7 mouse cellular contexts compared by ENCODE assay signal in the genomic region with DNA sequence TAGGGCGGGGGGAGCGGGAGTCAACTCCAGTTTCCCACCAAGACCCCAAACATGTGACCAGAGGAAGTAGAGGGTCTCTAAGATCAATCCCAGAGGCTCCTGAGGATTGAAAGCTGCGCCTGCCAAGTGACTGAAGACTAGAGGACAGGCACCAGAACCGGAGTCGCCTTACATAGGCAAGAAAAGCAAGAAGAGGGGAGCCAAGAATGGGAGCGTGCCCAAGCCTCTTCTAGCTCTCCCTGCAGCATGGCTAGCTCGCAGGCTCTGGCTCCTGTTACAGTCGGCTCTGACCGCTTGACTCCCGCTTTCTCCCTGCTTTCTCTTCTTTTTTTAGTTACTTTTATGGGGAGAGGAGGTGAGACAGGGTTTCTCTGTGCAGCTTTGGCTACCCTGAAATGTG. TPM values are rescaled to one million over a fixed set of nuclear protein-coding genes. Genes with fewer than 3 reads are reported as not detected.
DNase-seq lines count a peak whose midpoint lies in the region; ATAC-seq and TF ChIP-seq lines count a peak whose summit lies in the region.

No protein-coding gene starts in this region.

- H3K4me1 ChIP-seq in spleen, adult 2 months (ENCODE audit: control insufficient read depth, insufficient read depth, insufficient read length): peaks cover 36% of the 10 kb centered on the region
- H3K4me1 ChIP-seq in intestine, postnatal 0 days (replicated peaks; ENCODE audit: control insufficient read depth, insufficient read depth, low read length): peaks cover 22% of the 10 kb centered on the region
- peaks cover 27% of the 10 kb centered on the region for H3K4me1 ChIP-seq in midbrain, embryonic 16.5 days (ENCODE audit: control insufficient read depth, insufficient read depth, low read length)

- DNase-seq in spleen, adult 2 months (ENCODE audit: low read depth in 1 of 2, low spot score in 2 of 2): no peak
- DNase-seq in spleen, adult 12 weeks (ENCODE audit: low spot score): no peak
- DNase-seq in gastrocnemius, postnatal 10 days: peak; percentile 68
- DNase-seq in layer of hippocampus, postnatal 14 days (ENCODE audit: low spot score in 2 of 2): no peak

- H3K4me2 ChIP-seq in intestine, postnatal 0 days (replicated peaks; ENCODE audit: low read depth): 0 out of 2 replicates have a peak overlapping the region, but pooled peaks have one; percentile 49
- H3K4me2 ChIP-seq in midbrain, embryonic 16.5 days (ENCODE audit: low read length): no peak overlapping the region

- ATAC-seq in intestine, postnatal 0 days: no peak
- ATAC-seq in midbrain, embryonic 16.5 days: no peak
- ATAC-seq in activated CD4-positive, CD25-positive, alpha-beta regulatory T cell, adult 4 months: no peak

- no peak for TF ChIP-seq CTCF in spleen, adult 2 months (IDR thresholded peaks at IDR 0.05; ENCODE audit: extremely low read depth, insufficient read depth, insufficient read length, insufficient replicate concordance)
- TF ChIP-seq CTCF in intestine, postnatal 0 days (IDR thresholded peaks at IDR 0.05; ENCODE audit: low read depth): no peak

- H3K4me3 ChIP-seq in spleen, adult 2 months (ENCODE audit: extremely low read depth, insufficient read depth, insufficient read length): no peak overlapping the region
- no peak overlapping the region for H3K4me3 ChIP-seq in intestine, postnatal 0 days (ENCODE audit: low read depth, low read length)
- no peak overlapping the region for H3K4me3 ChIP-seq in midbrain, embryonic 16.5 days (ENCODE audit: low read depth, low read length)

- H3K9ac ChIP-seq in intestine, postnatal 0 days (ENCODE audit: low read depth, low read length): no peak overlapping the region
- no peak overlapping the region for H3K9ac ChIP-seq in midbrain, embryonic 16.5 days (ENCODE audit: low read depth, low read length)

- peak overlapping the region; percentile 13; the same call in 1 of the 2 replicates for H3K27ac ChIP-seq in spleen, adult 2 months (ENCODE audit: insufficient read depth, low read length)
- H3K27ac ChIP-seq in intestine, postnatal 0 days (ENCODE audit: low read depth, low read length): peak overlapping the region; percentile 88; the same call in 1 of the 2 replicates
- H3K27ac ChIP-seq in midbrain, embryonic 16.5 days (ENCODE audit: low read length): peak overlapping the region; percentile 65; the same call in 1 of the 2 replicates

- H3K9me3 ChIP-seq in intestine, postnatal 0 days (ENCODE audit: control insufficient read depth): no peaks in the 10 kb centered on the region
- no peaks in the 10 kb centered on the region for H3K9me3 ChIP-seq in midbrain, embryonic 16.5 days (replicated peaks; ENCODE audit: control insufficient read depth, low read length, poor library complexity, severe bottlenecking)

- whole genome bisulfite sequencing in spleen, adult 2 months: 77% methylated on average over 10 of the region's 10 CpGs
- WGBS in intestine, postnatal 0 days: 60% methylated on average over 10 of the region's 10 CpGs
- WGBS in midbrain, embryonic 16.5 days: 64% methylated on average over 10 of the region's 10 CpGs

- no peaks in the 10 kb centered on the region for H3K36me3 ChIP-seq in spleen, adult 2 months (ENCODE audit: control insufficient read depth, insufficient read depth, low read length)
- no peaks in the 10 kb centered on the region for H3K36me3 ChIP-seq in intestine, postnatal 0 days (ENCODE audit: control insufficient read depth, insufficient read depth)
- H3K36me3 ChIP-seq in midbrain, embryonic 16.5 days (ENCODE audit: control insufficient read depth, insufficient read depth, low read length): no peaks in the 10 kb centered on the region

- H3K27me3 ChIP-seq in spleen, adult 2 months (ENCODE audit: control insufficient read depth, insufficient read depth, low read length): no peaks in the 10 kb centered on the region
- no peaks in the 10 kb centered on the region for H3K27me3 ChIP-seq in intestine, postnatal 0 days (replicated peaks; ENCODE audit: control insufficient read depth, insufficient read depth, low read length)
- no peaks in the 10 kb centered on the region for H3K27me3 ChIP-seq in midbrain, embryonic 16.5 days (ENCODE audit: control insufficient read depth, insufficient read depth, low read depth, low read length)

- no peak for TF ChIP-seq POLR2A in spleen, adult 2 months (IDR thresholded peaks at IDR 0.05; ENCODE audit: low read depth, low read length)

RNA-seq across cellular contexts. Expression of gene Nr1d1, which starts 10.1 kb away (rescaled TPM):
- 27.7 and 29.0 TPM in 2 replicates for polyA plus RNA-seq in spleen, adult 2 months (2012; rRNA removed)
- 10 to 100 TPM; 42.4 to 58.7 TPM for total RNA-seq in gastrocnemius, postnatal 10 days (2021)
- 4.1 and 5.1 TPM in 2 replicates for polyA plus RNA-seq in intestine, postnatal 0 days (2015; fragmentation: Nextera tagmentation; extraction: Ambion mirVana)
- polyA plus RNA-seq in midbrain, embryonic 16.5 days (2015; fragmentation: Nextera tagmentation; extraction: Ambion mirVana): 3.5 and 5.2 TPM in 2 replicates
- total RNA-seq in layer of hippocampus, postnatal 14 days (2021): 10 to 100 TPM; 53.3 to 65.3 TPM
- polyA plus RNA-seq in activated CD4-positive, CD25-positive, alpha-beta regulatory T cell, adult 4 months (2017; shearing (Covaris generic)): 1 to 10 TPM; 2.9 to 5.4 TPM

RNA-seq across cellular contexts. Expression of gene Msl1, which starts 10.1 kb away (rescaled TPM):
- 23.3 and 41.2 TPM in 2 replicates for polyA plus RNA-seq in spleen, adult 2 months (2012; rRNA removed)
- total RNA-seq in gastrocnemius, postnatal 10 days (2021): 10 to 100 TPM; 62.6 to 74.1 TPM
- polyA plus RNA-seq in intestine, postnatal 0 days (2015; fragmentation: Nextera tagmentation; extraction: Ambion mirVana): 12.6 and 15.1 TPM in 2 replicates
- polyA plus RNA-seq in midbrain, embryonic 16.5 days (2015; fragmentation: Nextera tagmentation; extraction: Ambion mirVana): 29.2 and 33.2 TPM in 2 replicates
- 100 to 1,000 TPM; 149 to 161 TPM for total RNA-seq in layer of hippocampus, postnatal 14 days (2021)
- polyA plus RNA-seq in activated CD4-positive, CD25-positive, alpha-beta regulatory T cell, adult 4 months (2017; shearing (Covaris generic)): 10 to 100 TPM; 19.9 to 22.0 TPM

RNA-seq across cellular contexts. Expression of gene Casc3, which starts 19.5 kb away (rescaled TPM):
- 30.2 and 32.6 TPM in 2 replicates for polyA plus RNA-seq in spleen, adult 2 months (2012; rRNA removed)
- total RNA-seq in gastrocnemius, postnatal 10 days (2021): 10 to 100 TPM; 19.1 to 26.2 TPM
- polyA plus RNA-seq in intestine, postnatal 0 days (2015; fragmentation: Nextera tagmentation; extraction: Ambion mirVana): 10.8 and 12.4 TPM in 2 replicates
- polyA plus RNA-seq in midbrain, embryonic 16.5 days (2015; fragmentation: Nextera tagmentation; extraction: Ambion mirVana): 47.0 and 51.7 TPM in 2 replicates
- total RNA-seq in layer of hippocampus, postnatal 14 days (2021): 10 to 100 TPM; 56.7 to 59.7 TPM
- 10 to 100 TPM; 10.6 to 11.2 TPM for polyA plus RNA-seq in activated CD4-positive, CD25-positive, alpha-beta regulatory T cell, adult 4 months (2017; shearing (Covaris generic))

RNA-seq across cellular contexts. Expression of gene Thra, which starts 44.8 kb away (rescaled TPM):
- polyA plus RNA-seq in spleen, adult 2 months (2012; rRNA removed): 19.8 and 20.7 TPM in 2 replicates
- total RNA-seq in gastrocnemius, postnatal 10 days (2021): 100 to 1,000 TPM; 149 to 169 TPM
- 32.4 and 39.1 TPM in 2 replicates for polyA plus RNA-seq in intestine, postnatal 0 days (2015; fragmentation: Nextera tagmentation; extraction: Ambion mirVana)
- 139 and 149 TPM in 2 replicates for polyA plus RNA-seq in midbrain, embryonic 16.5 days (2015; fragmentation: Nextera tagmentation; extraction: Ambion mirVana)
- total RNA-seq in layer of hippocampus, postnatal 14 days (2021): 1,000 to 10,000 TPM; 1,264 to 1,291 TPM
- polyA plus RNA-seq in activated CD4-positive, CD25-positive, alpha-beta regulatory T cell, adult 4 months (2017; shearing (Covaris generic)): 1 to 10 TPM; 1.4 to 3.5 TPM

RNA-seq across cellular contexts. Expression of gene Rapgefl1, which starts 51.4 kb away (rescaled TPM):
- polyA plus RNA-seq in spleen, adult 2 months (2012; rRNA removed): 1.9 and 3.3 TPM in 2 replicates
- total RNA-seq in gastrocnemius, postnatal 10 days (2021): 1 to 10 TPM; 1.9 to 2.6 TPM
- 0.69 and 0.80 TPM in 2 replicates for polyA plus RNA-seq in intestine, postnatal 0 days (2015; fragmentation: Nextera tagmentation; extraction: Ambion mirVana)
- 9.6 and 10.6 TPM in 2 replicates for polyA plus RNA-seq in midbrain, embryonic 16.5 days (2015; fragmentation: Nextera tagmentation; extraction: Ambion mirVana)
- 100 to 1,000 TPM; 159 to 165 TPM for total RNA-seq in layer of hippocampus, postnatal 14 days (2021)
- under 1 TPM in 1 of 2 experiments, not detected in 1; 0.15 TPM for polyA plus RNA-seq in activated CD4-positive, CD25-positive, alpha-beta regulatory T cell, adult 4 months (2017; shearing (Covaris generic))

Comparison
In these comparisons a context has a peak if more than half of its experiments do, and no peak if none do; other contexts are left out.
1. H3K27ac ChIP-seq: peak in every context shown above with its lines; median percentile 88 in intestine, postnatal 0 days; 65 in midbrain, embryonic 16.5 days; 13 in spleen, adult 2 months.